In genomic region chr12:43204589-43204988, GRCm38 (mm10) we compare ENCODE assay signal across 16 mouse cellular contexts.
"Had no signal": no experiment of that assay in that cellular context is flagged by ENCODE, and none has a peak within 500 bp of the region (broad histone marks: within the 10 kb centered on the region; RNA-seq: fewer than 3 reads in every experiment).

No protein-coding gene starts in this region.

- H3K4me2 ChIP-seq: liver, embryonic 13.5 days; midbrain, embryonic 11.5 days; midbrain, embryonic 15.5 days had no signal

- H3K4me3 ChIP-seq: liver, embryonic 13.5 days; midbrain, embryonic 15.5 days had no signal

- H3K9me3 ChIP-seq: liver, embryonic 13.5 days; midbrain, embryonic 15.5 days had no signal

- H3K27me3 ChIP-seq: liver, embryonic 13.5 days; midbrain, embryonic 15.5 days had no signal

- H3K27ac ChIP-seq: liver, embryonic 13.5 days; midbrain, embryonic 15.5 days; stomach, postnatal 0 days had no signal

- H3K9ac ChIP-seq: liver, embryonic 13.5 days; midbrain, embryonic 15.5 days had no signal

- H3K4me1 ChIP-seq: liver, embryonic 13.5 days; midbrain, embryonic 15.5 days had no signal

- H3K36me3 ChIP-seq: liver, embryonic 13.5 days; midbrain, embryonic 15.5 days had no signal

- ATAC-seq: midbrain, embryonic 15.5 days had no signal

- DNase-seq: kidney, adult 18-20 months; kidney, adult 9 months; kidney, postnatal 14 days; kidney, postnatal 4 days; left cerebral cortex, postnatal 4 days; liver, embryonic 13.5 days; lung, adult 2 months; lung, postnatal 14 days; lung, postnatal 4 days; right cerebral cortex, adult 18-20 months; right cerebral cortex, postnatal 14 days; right cerebral cortex, postnatal 4 days; thymus, postnatal 25 days had no signal
